In the genomic region with DNA sequence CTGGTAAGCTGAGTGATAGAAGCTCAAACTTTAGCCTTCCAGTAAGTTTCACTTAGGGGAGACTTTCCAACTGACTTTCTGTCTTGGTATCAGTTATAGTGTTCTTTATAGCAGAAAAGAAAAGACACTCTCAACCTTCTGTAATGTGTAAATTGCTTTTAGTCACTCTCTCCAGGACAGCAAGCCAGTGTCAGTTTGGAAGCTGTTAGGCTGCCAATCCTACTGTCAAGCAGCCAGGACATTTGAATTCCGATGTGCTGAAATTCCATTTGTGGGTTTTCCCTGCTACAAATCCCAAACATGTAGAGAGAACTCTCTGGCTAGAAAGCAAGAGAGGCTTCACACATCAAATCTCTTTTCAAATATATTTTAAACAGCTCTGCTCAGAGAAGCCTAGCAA, we compare ENCODE assay signal across 23 mouse cellular contexts.
DNase-seq lines count a peak whose midpoint lies in the region; ATAC-seq and TF ChIP-seq lines count a peak whose summit lies in the region.
"Had no signal": no experiment of that assay in that cellular context is flagged by ENCODE, and none has a peak within 500 bp of the region (broad histone marks: within the 10 kb centered on the region; RNA-seq: fewer than 3 reads in every experiment).

No protein-coding gene starts in this region.

- 43% methylated on average over 1 of the region's 1 CpGs for WGBS in forebrain, postnatal 0 days
- WGBS in forebrain, embryonic 10.5 days: 100% methylated on average over 1 of the region's 1 CpGs

- no peaks in the 10 kb centered on the region for H3K9me3 ChIP-seq in forebrain, postnatal 0 days (ENCODE audit: low read length)
- no peaks in the 10 kb centered on the region for H3K9me3 ChIP-seq in forebrain, embryonic 10.5 days
- H3K9me3 ChIP-seq: heart, embryonic 15.5 days; hindbrain, embryonic 15.5 days; limb, embryonic 12.5 days; midbrain, embryonic 15.5 days; neural tube, embryonic 12.5 days; stomach, embryonic 15.5 days had no signal

- no peak for TF ChIP-seq CTCF in forebrain, postnatal 0 days (IDR thresholded peaks at IDR 0.05; ENCODE audit: low read depth)

- no peak overlapping the region for H3K27ac ChIP-seq in forebrain, postnatal 0 days (ENCODE audit: low read depth, low read length)
- H3K27ac ChIP-seq in forebrain, embryonic 10.5 days: no peak overlapping the region
- H3K27ac ChIP-seq: heart, embryonic 15.5 days; hindbrain, embryonic 15.5 days; limb, embryonic 12.5 days; macrophage; midbrain, embryonic 15.5 days; neural tube, embryonic 12.5 days; stomach, embryonic 15.5 days had no signal

- intact Hi-C loops in left cerebral cortex, postnatal 4 days (cut with DNase I): no loop called here

- H3K4me2 ChIP-seq in forebrain, postnatal 0 days (ENCODE audit: low read depth): no peak overlapping the region
- H3K4me2 ChIP-seq: heart, embryonic 15.5 days; hindbrain, embryonic 15.5 days; limb, embryonic 12.5 days; liver, embryonic 11.5 days; midbrain, embryonic 15.5 days; neural tube, embryonic 12.5 days; stomach, embryonic 15.5 days had no signal

- H3K4me3 ChIP-seq in forebrain, postnatal 0 days (ENCODE audit: low read depth, low read length): no peak overlapping the region
- H3K4me3 ChIP-seq in forebrain, embryonic 10.5 days: no peak overlapping the region
- H3K4me3 ChIP-seq: heart, embryonic 15.5 days; hindbrain, embryonic 15.5 days; limb, embryonic 12.5 days; midbrain, embryonic 15.5 days; neural tube, embryonic 12.5 days; stomach, embryonic 15.5 days had no signal

- no peak overlapping the region for H3K9ac ChIP-seq in forebrain, postnatal 0 days
- H3K9ac ChIP-seq: heart, embryonic 15.5 days; hindbrain, embryonic 15.5 days; limb, embryonic 12.5 days; liver, postnatal 0 days; midbrain, embryonic 15.5 days; neural tube, embryonic 12.5 days; stomach, embryonic 15.5 days had no signal

- H3K4me1 ChIP-seq in forebrain, postnatal 0 days (ENCODE audit: insufficient read depth): no peaks in the 10 kb centered on the region
- H3K4me1 ChIP-seq in forebrain, embryonic 10.5 days: peaks cover 12% of the 10 kb centered on the region; the same call in 1 of the 2 replicates
- H3K4me1 ChIP-seq: heart, embryonic 15.5 days; hindbrain, embryonic 15.5 days; limb, embryonic 12.5 days; midbrain, embryonic 15.5 days; neural tube, embryonic 12.5 days; stomach, embryonic 15.5 days had no signal

- no peaks in the 10 kb centered on the region for H3K27me3 ChIP-seq in forebrain, postnatal 0 days (ENCODE audit: insufficient read depth, low read length)
- H3K27me3 ChIP-seq in forebrain, embryonic 10.5 days (ENCODE audit: poor library complexity, severe bottlenecking): no peaks in the 10 kb centered on the region
- H3K27me3 ChIP-seq: heart, embryonic 15.5 days; hindbrain, embryonic 15.5 days; limb, embryonic 12.5 days; midbrain, embryonic 15.5 days; neural tube, embryonic 12.5 days; stomach, embryonic 15.5 days had no signal

- ATAC-seq in forebrain, postnatal 0 days: peak; percentile 66; the same call in 1 of the 2 replicates
- ATAC-seq: liver, postnatal 0 days; lung, postnatal 0 days; midbrain, embryonic 15.5 days had no signal

- DNase-seq in cerebellum, postnatal 10 days: peak; percentile 30 to 51
- DNase-seq in cerebellum, postnatal 4 days (ENCODE audit: low spot score in 2 of 2): no peak
- peak; percentile 74 for DNase-seq in forebrain, postnatal 0 days
- no peak for DNase-seq in forebrain, embryonic 10.5 days (ENCODE audit: extremely low spot score, low spot score)
- DNase-seq in left cerebral cortex, postnatal 4 days: peak; percentile 5
- no peak for DNase-seq in left cerebral cortex, adult 9 months (ENCODE audit: low spot score in 2 of 2)
- no peak for DNase-seq in kidney, adult 9 months
- DNase-seq: adrenal gland, postnatal 14 days; cerebellum, adult 18-20 months; kidney, adult 2 months; kidney, postnatal 10 days; liver, postnatal 0 days; thymus, adult 18-20 months; thymus, postnatal 4 days had no signal

- no peaks in the 10 kb centered on the region for H3K36me3 ChIP-seq in forebrain, postnatal 0 days (ENCODE audit: insufficient read depth)
- H3K36me3 ChIP-seq in forebrain, embryonic 10.5 days (replicated peaks): no peaks in the 10 kb centered on the region
- H3K36me3 ChIP-seq: heart, embryonic 15.5 days; hindbrain, embryonic 15.5 days; limb, embryonic 12.5 days; midbrain, embryonic 15.5 days; neural tube, embryonic 12.5 days; stomach, embryonic 15.5 days had no signal

Comparison
In these comparisons a context has a peak if more than half of its experiments do, and no peak if none do; other contexts are left out.
1. DNase-seq: peak in cerebellum, postnatal 10 days (2 of 2), forebrain, postnatal 0 days (single experiment) and left cerebral cortex, postnatal 4 days (single experiment); none in cerebellum, postnatal 4 days (0 of 2), forebrain, embryonic 10.5 days (single experiment), left cerebral cortex, adult 9 months (0 of 2) and kidney, adult 9 months (single experiment).